Mouse (Mus musculus) CD8-positive naive resting alpha-beta T cell, adult 2 months (primary cell): ENCODE data around the gene Il1r1.

Source experiments
- DNase-seq, 2 experiments: peaks; one replicate each; pipeline ENCODE4 v3.0.0; 2022; ENCODE audit warnings: low read depth in 2 of 2, low spot score in 2 of 2

The Il1r1 gene

DNA sequence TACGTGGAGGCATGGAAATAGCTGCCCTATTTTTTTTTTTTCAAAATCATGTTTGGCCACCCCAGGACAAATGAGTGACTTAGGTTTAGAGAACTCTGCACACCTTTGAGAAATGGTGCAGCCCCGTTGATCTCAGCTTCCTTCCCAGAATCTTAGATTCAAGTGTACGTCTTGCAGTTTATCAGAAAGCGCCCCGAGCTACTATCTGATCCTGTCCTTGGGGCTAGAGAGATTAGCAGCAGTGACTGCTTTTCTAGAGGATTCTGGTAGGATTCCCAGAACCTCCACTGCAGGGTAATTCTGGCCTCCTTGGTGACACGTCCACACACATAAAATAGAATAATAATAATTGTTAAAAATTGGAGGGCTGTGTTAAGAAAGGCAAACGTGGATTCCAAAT, 136.1 kb downstream of the Il1r1 start:
- DNase-seq: no peak

DNA sequence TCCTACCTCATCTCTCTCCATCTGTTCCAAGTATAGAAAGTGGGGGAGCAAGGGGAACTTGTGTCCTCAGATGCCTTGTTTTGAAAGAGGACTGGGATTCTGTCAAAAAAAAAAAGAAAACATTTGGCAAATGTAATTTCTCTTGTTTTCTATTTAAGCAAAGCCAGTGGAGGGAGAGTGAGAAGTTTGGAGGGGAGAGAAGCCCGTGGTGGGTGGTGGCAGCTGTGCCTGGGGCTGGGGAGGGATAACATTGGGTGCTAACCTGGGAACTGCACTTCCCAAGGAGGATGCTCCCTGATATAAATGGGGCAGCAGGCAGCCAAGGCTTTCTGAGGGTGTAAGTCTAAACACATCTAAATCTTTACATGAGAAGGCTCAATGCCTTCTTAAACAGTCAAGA, 136.7 kb downstream of the Il1r1 start:
- no peak for DNase-seq

DNA sequence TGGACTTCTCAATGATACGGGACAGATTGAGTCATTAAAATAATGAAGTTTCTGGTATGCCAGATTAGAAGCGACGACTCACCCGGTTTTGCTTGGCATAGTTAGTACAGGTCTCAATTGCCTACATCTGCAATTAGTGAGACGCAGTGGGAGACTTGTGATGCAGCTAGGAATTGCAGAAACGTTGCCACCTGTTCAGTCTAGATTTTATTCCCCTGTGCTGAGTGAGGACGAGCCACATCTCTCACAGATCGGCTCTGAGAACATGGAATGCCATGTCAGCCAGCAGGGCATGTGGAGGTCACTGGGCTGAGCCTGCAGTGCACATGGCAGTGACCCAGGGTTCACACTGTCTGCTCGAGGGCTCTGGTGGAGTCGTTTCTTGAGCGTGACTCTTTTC, 137.9 kb downstream of the Il1r1 start:
- no peak for DNase-seq
